Mouse (Mus musculus) limb, embryonic 14.5 days (tissue): Measurements from ENCODE around the gene Stk10. TPM values are rescaled to one million over a fixed set of nuclear protein-coding genes. Genes with fewer than 3 reads are reported as not detected.

ENCODE experiments used
- ATAC-seq: fragments of 200-750 bp; cut with Nextera tagmentation; 2 replicates; pipeline ENCODE4 v1.8.0; 2017; ENCODE audit warnings: low read depth, moderate number of reproducible peaks, moderate TSS enrichment; ENCODE audit not compliant: low FRiP score
- DNase-seq: peaks from one replicate; pipeline ENCODE4 v3.0.0-alpha.2; 2015; ENCODE audit warnings: low spot score
- H3K27ac ChIP-seq: fragments of 300-500 bp; sonication (generic); replicated peaks from 2 replicates; pipeline ENCODE4 v1.5.1; 2014; ENCODE audit warnings: low read depth, mild to moderate bottlenecking, low read length, moderate library complexity, mixed read lengths
- H3K27me3 ChIP-seq: fragments of 300-500 bp; sonication (generic); 2 replicates; pipeline ENCODE4 v1.6.1; 2014; ENCODE audit warnings: low read length, mixed read lengths; ENCODE audit not compliant: control insufficient read depth, insufficient read depth
- H3K36me3 ChIP-seq: fragments of 300-500 bp; sonication (generic); 2 replicates; pipeline ENCODE4 v1.6.1; 2014; ENCODE audit warnings: mild to moderate bottlenecking, low read length, moderate library complexity, mixed read lengths; ENCODE audit not compliant: control insufficient read depth, insufficient read depth
- H3K4me1 ChIP-seq: fragments of 300-500 bp; sonication (generic); 2 replicates; pipeline ENCODE4 v1.6.1; 2014; ENCODE audit warnings: antibody characterized with exemption, low read length, mixed read lengths; ENCODE audit not compliant: control insufficient read depth, insufficient read depth
- H3K4me2 ChIP-seq: fragments of 300-500 bp; sonication (generic); replicated peaks from 2 replicates; pipeline ENCODE4 v1.6.1; 2014; ENCODE audit warnings: low read depth, mild to moderate bottlenecking, low read length, moderate library complexity; ENCODE audit not compliant: severe bottlenecking
- H3K4me3 ChIP-seq: fragments of 300-500 bp; sonication (generic); replicated peaks from 2 replicates; pipeline ENCODE4 v1.5.1; 2014; ENCODE audit warnings: low read length
- H3K9ac ChIP-seq: fragments of 300-500 bp; sonication (generic); 2 replicates; pipeline ENCODE4 v1.6.1; 2014; ENCODE audit warnings: mild to moderate bottlenecking, low read depth, low read length, moderate library complexity; ENCODE audit not compliant: severe bottlenecking
- H3K9me3 ChIP-seq: fragments of 300-500 bp; sonication (generic); 2 replicates; pipeline ENCODE4 v1.6.1; 2016; ENCODE audit warnings: low read length; ENCODE audit not compliant: control insufficient read depth
- POLR2A ChIP-seq: fragments of 200-500 bp; IDR thresholded peaks from 2 replicates; pipeline ENCODE4 v1.8.0; 2012; ENCODE audit warnings: inconsistent platforms, mild to moderate bottlenecking, moderate library complexity, borderline replicate concordance; ENCODE audit not compliant: insufficient read depth, insufficient read length; ENCODE audit errors: extremely low read depth
- WGBS: fragments of 180-500 bp; shearing (Covaris S2); extraction: QIAGEN DNeasy Blood & Tissue Kit; methylation state at CpG from one replicate; pipeline ENCODE4 v1.1.7; 2014; 5-methylcytosine and 5-hydroxymethylcytosine counted together
- polyA plus RNA-seq, 2 experiments: library from polyadenylated mRNA; depleted of rRNA in 1 of 2; stranded (reverse) in 1 of 2; unstranded in 1 of 2; fragments of >200 nt; fragmentation: Nextera tagmentation in 1 of 2; extraction: Ambion mirVana in 1 of 2; gene quantifications; 2 replicates each; pipeline versions ENCODE4 v1.2.1 to v1.2.3; 2012 to 2014

The Stk10 gene
- polyA plus RNA-seq, 2 experiments = 1.9 to 7.1 TPM

DNA sequence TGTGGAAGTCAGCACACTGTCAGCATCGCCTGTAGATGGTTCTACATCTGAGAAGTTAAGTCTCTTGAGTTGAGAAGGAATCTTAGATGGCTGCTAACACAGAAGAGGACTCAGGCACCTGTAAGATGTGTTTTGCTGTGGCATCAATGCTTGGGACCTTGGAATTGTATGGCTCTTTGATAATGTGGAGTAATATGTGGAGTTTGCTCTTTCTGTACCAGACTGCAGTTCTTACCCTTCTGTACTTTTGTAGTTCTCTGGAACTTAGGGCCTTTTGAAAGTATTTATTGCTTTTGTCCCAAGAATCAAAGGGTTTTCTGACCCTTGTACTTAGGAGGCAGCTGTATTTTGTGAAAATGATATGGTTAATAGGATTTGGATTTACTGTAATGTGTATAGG lies 118.6 kb downstream of the Stk10 start:
- no peak overlapping the region for H3K9ac ChIP-seq
- peaks cover 2% of the 10 kb centered on the region; the same call in 1 of the 2 replicates for H3K4me1 ChIP-seq
- no peak overlapping the region for H3K27ac ChIP-seq
- no peak overlapping the region for H3K4me3 ChIP-seq
- no peak for TF ChIP-seq POLR2A
- no peak overlapping the region for H3K4me2 ChIP-seq
- no peak for ATAC-seq
- DNase-seq = no peak
- H3K9me3 ChIP-seq = no peaks in the 10 kb centered on the region
- 88% methylated on average over 1 of the region's 1 CpGs for WGBS
- H3K36me3 ChIP-seq = peaks cover 4% of the 10 kb centered on the region; the same call in 1 of the 2 replicates
- no peaks in the 10 kb centered on the region for H3K27me3 ChIP-seq

DNA sequence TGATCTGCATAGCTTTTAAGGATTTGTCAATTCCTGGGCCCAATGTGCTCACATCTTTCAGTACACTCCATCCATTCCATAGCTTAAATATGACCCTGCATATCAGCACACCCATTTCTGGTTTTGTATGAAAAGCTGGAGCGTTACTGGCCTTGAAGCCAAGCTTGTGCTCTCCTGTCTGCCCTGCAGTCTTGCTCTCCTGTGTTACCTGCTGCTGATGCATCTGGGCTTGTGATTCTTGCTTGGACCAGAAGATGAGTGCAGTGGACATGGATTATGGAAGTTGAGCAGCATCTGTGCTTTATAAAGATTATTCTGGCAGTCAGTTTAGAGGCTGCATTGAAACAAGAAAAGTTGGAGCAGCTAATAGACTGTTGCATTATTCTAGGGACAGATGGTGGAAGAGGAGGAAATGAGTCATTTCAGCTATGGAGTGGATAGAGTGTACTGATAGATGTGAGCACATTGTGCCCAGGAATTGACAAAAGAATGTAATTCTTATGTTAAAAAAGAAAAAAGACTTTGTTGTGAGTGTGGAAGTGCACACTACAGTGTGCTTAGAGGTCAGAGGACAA lies 129.1 kb downstream of the Stk10 start:
- 93% methylated on average over 1 of the region's 1 CpGs for WGBS
- ATAC-seq = no peak
- DNase-seq = no peak
- H3K4me2 ChIP-seq = no peak overlapping the region
- TF ChIP-seq POLR2A = no peak
- H3K36me3 ChIP-seq = no peaks in the 10 kb centered on the region
- H3K4me1 ChIP-seq = peaks cover 7% of the 10 kb centered on the region; the same call in 1 of the 2 replicates
- H3K9ac ChIP-seq = no peak overlapping the region
- H3K27me3 ChIP-seq = no peaks in the 10 kb centered on the region
- no peak overlapping the region for H3K27ac ChIP-seq
- H3K9me3 ChIP-seq = no peaks in the 10 kb centered on the region
- H3K4me3 ChIP-seq = no peak overlapping the region

DNA sequence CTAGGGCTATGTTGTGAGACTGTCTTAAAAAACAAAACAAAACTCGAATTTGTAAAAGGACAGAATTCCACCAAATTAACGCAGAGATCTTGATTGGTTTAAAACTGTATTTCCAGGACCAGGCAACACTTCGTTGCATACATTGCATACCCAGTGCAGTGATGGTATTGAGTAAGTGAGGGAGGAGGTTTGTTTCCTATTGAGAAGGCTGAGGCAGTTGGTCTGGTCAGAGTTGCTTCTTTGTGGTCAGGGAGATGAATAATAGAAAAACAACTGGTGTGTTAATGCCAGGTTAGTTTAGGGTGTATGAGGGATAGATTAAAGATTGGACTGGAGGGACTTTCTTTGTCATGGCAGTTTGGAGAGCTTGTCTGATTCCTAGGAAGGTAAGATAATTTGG lies 132.5 kb downstream of the Stk10 start:
- 83% methylated on average over 3 of the region's 3 CpGs for WGBS
- Histone ChIP-seq H3K27ac (no peak overlapping the region), H3K4me1 (peaks cover 15% of the 10 kb centered on the region; the same call in 1 of the 2 replicates), H3K9ac (no peak overlapping the region), H3K36me3 (peaks cover 4% of the 10 kb centered on the region; the same call in 1 of the 2 replicates), H3K27me3 (no peaks in the 10 kb centered on the region), H3K4me3 (no peak overlapping the region), H3K4me2 (no peak overlapping the region), H3K9me3 (no peaks in the 10 kb centered on the region)
- no peak for TF ChIP-seq POLR2A
- DNase-seq (no peak), ATAC-seq (no peak)

DNA sequence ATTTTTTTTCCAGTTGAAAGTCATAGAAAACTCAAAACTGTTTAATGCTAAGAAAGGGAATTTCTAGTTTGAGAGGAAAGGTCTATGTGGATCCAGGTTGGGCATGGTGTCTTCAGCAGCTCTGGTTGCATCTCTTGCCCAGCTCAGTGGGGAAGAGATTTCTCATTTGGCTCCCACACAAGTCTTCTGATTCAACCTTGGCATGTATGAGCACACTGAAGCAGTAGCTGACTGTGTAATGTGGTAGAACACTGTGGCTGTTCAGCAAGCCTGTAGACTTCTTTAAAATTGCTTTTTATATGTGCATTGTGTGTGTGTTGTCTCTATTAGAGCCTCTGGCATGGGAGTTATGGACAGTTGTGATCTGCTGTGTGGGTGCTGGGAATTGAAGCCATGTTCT lies 133.9 kb downstream of the Stk10 start:
- ATAC-seq = no peak
- Histone ChIP-seq H3K4me2 (no peak overlapping the region), H3K9ac (no peak overlapping the region), H3K9me3 (no peaks in the 10 kb centered on the region), H3K36me3 (peaks cover 4% of the 10 kb centered on the region; the same call in 1 of the 2 replicates), H3K4me3 (no peak overlapping the region), H3K4me1 (peaks cover 15% of the 10 kb centered on the region; the same call in 1 of the 2 replicates), H3K27ac (no peak overlapping the region), H3K27me3 (no peaks in the 10 kb centered on the region)
- DNase-seq = no peak
- no peak for TF ChIP-seq POLR2A

DNA sequence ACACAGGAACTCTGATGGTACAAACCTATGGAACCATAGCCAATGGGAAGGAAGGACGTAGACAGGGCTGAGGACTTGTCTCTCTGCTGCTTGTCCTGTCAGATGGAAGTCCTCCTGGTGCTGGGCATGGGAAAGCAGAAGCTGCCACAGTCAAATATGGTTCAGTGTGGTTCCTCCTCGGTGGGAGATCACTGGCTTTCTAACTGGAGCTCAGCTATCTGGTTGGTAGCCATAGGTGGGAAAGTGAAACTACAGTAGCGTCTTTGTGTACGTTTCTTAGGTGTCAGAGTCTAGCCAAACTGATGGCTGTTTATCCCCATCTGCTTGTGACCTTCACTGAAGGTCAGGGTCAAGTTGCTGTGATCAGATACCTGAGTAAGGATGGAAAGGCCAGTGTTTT lies 138.4 kb downstream of the Stk10 start:
- H3K4me1 ChIP-seq = peaks cover 12% of the 10 kb centered on the region

More for the DNA sequence above, 138.4 kb downstream of the Stk10 start:
- no peaks in the 10 kb centered on the region for H3K9me3 ChIP-seq
- H3K27me3 ChIP-seq = no peaks in the 10 kb centered on the region
- no peak overlapping the region for H3K27ac ChIP-seq
- no peak overlapping the region for H3K4me2 ChIP-seq
- WGBS = 90% methylated on average over 4 of the region's 4 CpGs
- peaks cover 4% of the 10 kb centered on the region; the same call in 1 of the 2 replicates for H3K36me3 ChIP-seq
- no peak overlapping the region for H3K9ac ChIP-seq
- ATAC-seq (no peak), DNase-seq (no peak)
- H3K4me3 ChIP-seq = no peak overlapping the region
- no peak for TF ChIP-seq POLR2A

Other genes with a start within 250 kb of the Stk10 start
- gene Hba-a1, start 249.8 kb upstream of the Stk10 start, polyA plus RNA-seq (2012; rRNA removed) = 4,119 and 4,850 TPM in 2 replicates
- gene Hba-a1, start 249.8 kb upstream of the Stk10 start, polyA plus RNA-seq (2014; fragmentation: Nextera tagmentation; extraction: Ambion mirVana) = 3,906 and 5,793 TPM in 2 replicates
- gene Hbq1b, start 246.3 kb upstream of the Stk10 start, polyA plus RNA-seq (2012; rRNA removed) = 0.87 and 2.4 TPM in 2 replicates
- 0.91 and 1.1 TPM in 2 replicates for gene Hbq1b, start 246.3 kb upstream of the Stk10 start, polyA plus RNA-seq (2014; fragmentation: Nextera tagmentation; extraction: Ambion mirVana)
- 9,478 and 10,620 TPM in 2 replicates for gene Hba-a2, start 236.8 kb upstream of the Stk10 start, polyA plus RNA-seq (2012; rRNA removed)
- gene Hba-a2, start 236.8 kb upstream of the Stk10 start, polyA plus RNA-seq (2014; fragmentation: Nextera tagmentation; extraction: Ambion mirVana) = 9,964 and 14,532 TPM in 2 replicates
- 0.83 and 1.3 TPM in 2 replicates for gene Hbq1a, start 233.2 kb upstream of the Stk10 start, polyA plus RNA-seq (2012; rRNA removed)
- gene Hbq1a, start 233.2 kb upstream of the Stk10 start, polyA plus RNA-seq (2014; fragmentation: Nextera tagmentation; extraction: Ambion mirVana) = 0.97 and 1.3 TPM in 2 replicates
- gene Sh3pxd2b, start 185.5 kb upstream of the Stk10 start, polyA plus RNA-seq (2012; rRNA removed) = 44.3 and 52.8 TPM in 2 replicates
- gene Sh3pxd2b, start 185.5 kb upstream of the Stk10 start, polyA plus RNA-seq (2014; fragmentation: Nextera tagmentation; extraction: Ambion mirVana) = 31.5 and 31.8 TPM in 2 replicates
- gene Ubtd2, start 77.9 kb upstream of the Stk10 start, polyA plus RNA-seq (2012; rRNA removed) = 74.2 and 78.1 TPM in 2 replicates
- gene Ubtd2, start 77.9 kb upstream of the Stk10 start, polyA plus RNA-seq (2014; fragmentation: Nextera tagmentation; extraction: Ambion mirVana) = 107 and 118 TPM in 2 replicates
- 0.11 TPM in 1 of 2 replicates, not detected in the other for gene Efcab9, start 1.2 kb upstream of the Stk10 start, polyA plus RNA-seq (2012; rRNA removed)
- not detected in 2 replicates for gene Efcab9, start 1.2 kb upstream of the Stk10 start, polyA plus RNA-seq (2014; fragmentation: Nextera tagmentation; extraction: Ambion mirVana)
- gene Fbxw11, start 109.4 kb downstream of the Stk10 start, polyA plus RNA-seq (2012; rRNA removed) = 56.1 and 75.6 TPM in 2 replicates
- gene Fbxw11, start 109.4 kb downstream of the Stk10 start, polyA plus RNA-seq (2014; fragmentation: Nextera tagmentation; extraction: Ambion mirVana) = 63.2 and 68.6 TPM in 2 replicates